Mouse (Mus musculus) T-cell, adult 2 months (primary cell): ENCODE results near the gene Gm5416.
"Not testable (repeated sequence)": the region's sequence is repeated elsewhere in the genome, so short reads cannot be mapped to it uniquely, and the experiment has no call there.

Source experiments
- DNase-seq: peaks from one replicate; pipeline ENCODE4 v3.0.0; 2022; ENCODE audit warnings: low spot score

The Gm5416 gene

DNA sequence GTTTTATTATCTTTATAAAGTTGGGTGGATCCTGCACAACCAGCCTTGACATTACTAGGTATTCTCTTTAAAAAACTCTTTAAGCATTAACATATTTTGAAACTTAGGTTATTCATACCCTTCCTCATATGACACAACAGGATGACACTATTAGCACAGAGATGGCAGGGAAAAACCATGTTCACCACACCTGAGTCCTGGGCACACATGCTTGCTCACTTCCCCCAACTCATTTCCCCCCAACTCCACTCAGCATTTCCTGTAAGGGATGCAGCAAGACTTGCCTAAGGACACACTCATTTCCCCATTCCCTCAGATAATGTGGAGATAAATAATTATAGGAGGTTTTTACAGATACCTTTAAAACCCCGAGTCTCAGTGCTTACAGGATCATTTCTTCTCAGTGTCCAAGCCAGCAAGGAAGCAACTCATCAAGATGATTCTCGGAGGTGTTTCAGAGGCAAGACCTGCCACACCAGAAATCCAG is at the start of gene Gm5416:
Gene Gm5416, plus strand, starts transcription at position 437 of the 487 bp plus-strand sequence.
- no peak for DNase-seq

DNA sequence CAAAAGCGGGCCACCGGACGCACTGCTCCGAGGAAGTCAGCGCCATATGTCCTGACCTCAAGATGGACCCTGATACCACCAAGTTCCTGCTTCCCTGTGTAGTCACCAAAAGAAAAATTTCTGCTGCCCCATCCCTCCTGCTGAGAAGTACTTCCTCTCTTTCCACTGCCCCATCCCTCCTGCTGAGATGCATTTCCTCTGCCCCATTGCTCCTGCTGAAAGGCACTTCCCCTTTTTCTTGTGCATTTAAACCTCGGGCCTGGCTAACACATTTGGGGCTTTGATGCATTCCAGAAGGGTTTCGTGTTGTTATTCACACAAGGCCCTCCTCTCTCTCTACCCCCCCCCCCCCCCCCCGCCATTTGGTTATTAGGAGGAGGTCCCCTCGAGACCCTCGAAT is 42.4 kb upstream of the Gm5416 start:
- not testable (repeated sequence) for DNase-seq

DNA sequence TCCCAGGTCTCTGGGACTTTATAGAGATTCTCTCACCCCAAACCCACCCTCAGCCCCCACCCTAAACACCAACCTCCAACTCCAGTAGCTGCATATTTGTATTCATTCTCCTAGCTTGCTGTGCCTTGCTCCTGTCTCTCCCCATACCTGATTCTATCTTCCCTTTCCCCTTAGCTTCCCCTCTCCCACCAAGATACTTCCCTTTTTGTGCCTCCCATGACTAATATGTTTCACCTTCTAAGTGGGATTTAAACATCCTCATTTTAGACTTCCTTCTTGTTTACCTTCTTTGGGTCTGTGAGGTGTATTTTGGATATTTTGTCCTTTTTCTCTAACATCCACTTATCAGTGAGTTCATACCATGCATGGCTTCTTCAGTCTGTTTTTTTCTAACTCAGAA is 34.1 kb upstream of the Gm5416 start:
- no peak for DNase-seq

DNA sequence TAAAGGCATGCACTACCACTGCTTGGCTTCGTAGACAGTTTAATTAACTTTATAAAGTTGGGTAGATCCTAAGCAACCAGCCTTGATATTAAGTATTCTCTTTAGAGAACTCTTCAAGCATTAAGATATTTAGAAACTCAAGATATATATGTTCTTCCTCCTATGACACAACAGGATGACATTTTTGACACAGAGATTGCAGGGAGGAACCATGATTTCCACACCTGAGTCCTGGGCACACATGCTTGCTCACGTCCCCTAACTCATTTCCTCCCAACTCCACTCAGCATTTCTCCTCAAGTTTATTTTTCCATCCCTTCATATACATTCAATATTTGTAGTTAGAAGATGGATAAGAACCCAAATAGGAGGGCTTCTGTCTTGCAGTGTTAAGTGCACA is 30.3 kb upstream of the Gm5416 start:
- DNase-seq = no peak

DNA sequence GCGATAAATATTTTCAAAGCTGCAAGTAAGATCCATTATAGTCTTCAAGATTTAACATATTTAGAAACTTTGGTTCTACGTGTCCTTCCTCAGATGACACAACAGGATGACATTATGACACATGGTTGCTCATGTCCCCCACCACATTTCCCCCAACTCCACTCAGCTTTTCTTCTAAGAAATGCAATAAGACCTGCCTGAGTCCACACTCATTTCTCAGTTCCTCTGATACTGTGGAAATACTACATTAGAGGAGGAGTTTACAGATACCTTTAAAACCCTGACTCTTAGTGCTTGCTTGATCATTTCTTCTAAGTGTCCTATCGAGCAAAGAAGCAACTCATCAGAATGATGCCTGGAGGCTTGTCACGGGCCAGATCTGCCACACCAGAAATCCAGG is 26.3 kb upstream of the Gm5416 start, which contains the start of gene Gm5483:
Gene Gm5483, plus strand, starts transcription at position 301 of the 400 bp plus-strand sequence.
- DNase-seq = not testable (repeated sequence)

DNA sequence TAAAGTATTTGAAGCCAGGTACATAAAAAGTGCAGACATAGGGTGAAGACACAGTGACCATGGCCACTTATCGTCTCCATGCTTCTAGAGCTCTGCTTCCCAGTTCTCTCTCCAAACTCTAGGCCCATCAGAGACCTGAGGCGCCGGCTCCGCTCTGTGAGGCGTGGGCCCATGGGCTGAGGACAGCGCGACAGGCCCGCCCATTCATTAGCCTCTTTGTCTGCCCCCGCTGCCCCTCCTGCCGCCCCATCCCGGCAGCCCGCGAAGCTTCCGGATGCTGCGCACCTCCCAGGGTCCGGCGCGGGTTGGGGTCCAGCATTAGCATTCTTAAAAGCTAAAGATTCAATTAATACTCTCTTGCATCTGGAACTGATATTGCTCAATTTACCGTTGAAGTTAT is 11.0 kb upstream of the Gm5416 start:
- no peak for DNase-seq

DNA sequence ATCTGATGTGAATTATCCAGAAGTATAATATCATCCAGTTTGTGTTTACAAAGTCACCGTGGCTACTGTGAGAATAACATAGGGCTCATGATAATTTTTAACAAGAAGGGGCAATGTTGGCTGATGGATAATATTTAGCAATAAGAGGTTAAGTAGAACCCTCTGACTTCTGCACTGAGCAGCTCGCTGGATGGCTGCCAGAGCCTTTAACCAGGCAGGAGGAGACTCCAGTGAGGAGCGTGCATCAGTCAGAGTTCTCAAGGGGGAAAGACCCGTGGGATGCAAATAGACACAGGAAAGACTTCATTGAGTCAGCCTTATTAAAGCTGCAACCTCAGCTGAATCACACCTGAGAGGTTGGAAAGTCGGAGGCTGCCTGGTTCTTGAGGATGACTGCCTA is 6.4 kb upstream of the Gm5416 start:
- no peak for DNase-seq

DNA sequence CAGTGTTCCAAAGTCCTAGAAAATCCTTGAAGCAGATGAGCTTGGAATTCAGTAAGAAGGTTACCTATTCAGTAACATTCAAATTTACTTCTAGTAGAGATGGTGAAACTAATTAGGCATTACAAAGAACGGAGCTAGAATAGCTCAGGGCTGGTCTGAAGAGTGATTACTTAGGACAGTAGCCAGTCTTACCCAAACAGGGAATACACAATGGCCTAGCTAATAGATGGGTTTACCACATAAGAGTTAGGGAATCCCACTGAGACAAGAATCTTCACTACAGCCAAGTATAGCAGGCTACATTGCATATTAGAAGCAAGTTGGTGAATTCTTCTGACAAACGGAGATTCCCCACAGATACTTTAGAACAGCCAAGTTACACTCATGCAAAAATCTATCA is 4.5 kb upstream of the Gm5416 start:
- not testable (repeated sequence) for DNase-seq

DNA sequence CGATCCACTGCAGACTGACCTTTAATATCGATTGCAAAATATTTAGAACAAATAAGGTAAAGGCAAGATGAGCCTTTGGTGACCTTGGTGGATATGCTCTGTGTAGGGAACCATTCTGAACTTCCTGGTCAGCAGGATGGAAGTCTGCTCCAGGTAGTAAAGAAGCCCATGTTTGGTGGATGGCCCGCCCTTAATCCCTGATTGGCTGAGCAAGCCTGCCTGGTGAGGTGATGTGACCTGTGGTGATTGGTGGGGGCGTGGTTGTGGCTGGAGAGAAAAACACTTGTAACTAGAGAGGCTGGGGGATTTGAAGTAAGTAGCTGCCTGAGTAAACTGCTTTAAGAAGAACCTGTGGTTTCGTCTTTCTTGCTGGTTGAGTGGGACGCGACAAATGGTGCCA is 11.0 kb downstream of the Gm5416 start, which contains the start of gene 2010005H15Rik:
Gene 2010005H15Rik, plus strand, starts transcription at position 301 of the 400 bp plus-strand sequence.
- not testable (repeated sequence) for DNase-seq

DNA sequence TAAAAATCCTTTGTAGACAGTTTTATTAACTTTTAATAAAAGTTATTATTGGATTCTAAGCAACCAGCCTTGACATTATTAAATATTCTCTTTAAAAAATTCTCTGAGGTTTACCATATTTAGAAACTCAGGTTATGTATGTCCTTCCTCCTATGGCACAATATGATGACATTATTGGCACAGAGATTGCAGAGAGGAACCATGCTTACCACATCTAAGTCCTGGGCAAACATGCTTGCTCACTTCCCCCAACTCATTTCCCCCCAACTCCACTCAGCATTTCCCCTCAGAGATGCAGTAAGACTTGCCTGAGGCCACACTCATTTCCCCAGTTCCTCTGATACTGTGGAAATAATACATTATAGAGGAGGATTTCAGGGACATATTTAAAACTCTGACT is 50.4 kb downstream of the Gm5416 start:
- DNase-seq = not testable (repeated sequence)
